Mouse (Mus musculus) cerebellum, adult 2 months (tissue): ENCODE measurements around the gene Afmid.

Source experiments
- CTCF ChIP-seq: fragments of 200-500 bp; IDR thresholded peaks from 2 replicates; pipeline ENCODE4 v1.5.1; 2011; ENCODE audit warnings: low read depth, mild to moderate bottlenecking, control low read depth, low read length, moderate library complexity, borderline replicate concordance; ENCODE audit not compliant: insufficient read depth
- POLR2A ChIP-seq: fragments of 200-500 bp; IDR thresholded peaks from 2 replicates; pipeline ENCODE4 v1.6.1; 2011; ENCODE audit warnings: low read length, control low read depth, borderline replicate concordance; ENCODE audit not compliant: insufficient read depth

- TF ChIP-seq POLR2A (no peak), CTCF (no peak)
Observed at GRCm38 (mm10) chr11:117822728-117823241, 2.9 kb upstream of the Afmid start.
